Mouse (Mus musculus) forebrain, embryonic 13.5 days (tissue): ENCODE data around the gene Tor1aip2. TPM values are rescaled to one million over a fixed set of nuclear protein-coding genes. Genes with fewer than 3 reads are reported as not detected.

Experiments
- ATAC-seq: fragments of 200-750 bp; cut with Nextera tagmentation; 2 replicates; pipeline ENCODE4 v1.8.0; 2017
- H3K27ac ChIP-seq: fragments of 300-500 bp; sonication (generic); 2 replicates; pipeline ENCODE4 v1.5.1; 2015; ENCODE audit warnings: inconsistent platforms, mild to moderate bottlenecking, moderate library complexity
- H3K27me3 ChIP-seq: fragments of 300-500 bp; sonication (generic); 2 replicates; pipeline ENCODE4 v1.6.1; 2015; ENCODE audit warnings: mild to moderate bottlenecking, inconsistent platforms
- H3K36me3 ChIP-seq: fragments of 300-500 bp; sonication (generic); 2 replicates; pipeline ENCODE4 v1.6.1; 2015; ENCODE audit warnings: mild to moderate bottlenecking, inconsistent platforms; ENCODE audit not compliant: poor library complexity, severe bottlenecking
- H3K4me1 ChIP-seq: fragments of 300-500 bp; sonication (generic); 2 replicates; pipeline ENCODE4 v1.6.1; 2015; ENCODE audit warnings: inconsistent platforms
- H3K4me2 ChIP-seq: fragments of 300-500 bp; sonication (generic); 2 replicates; pipeline ENCODE4 v1.6.1; 2015; ENCODE audit warnings: inconsistent platforms, mild to moderate bottlenecking, moderate library complexity
- H3K4me3 ChIP-seq: fragments of 300-500 bp; sonication (generic); 2 replicates; pipeline ENCODE4 v1.5.1; 2015; ENCODE audit warnings: mild to moderate bottlenecking, inconsistent platforms
- H3K9ac ChIP-seq: fragments of 300-500 bp; sonication (generic); 2 replicates; pipeline ENCODE4 v1.6.1; 2015; ENCODE audit warnings: mild to moderate bottlenecking, inconsistent platforms
- H3K9me3 ChIP-seq: fragments of 300-500 bp; sonication (generic); replicated peaks from 2 replicates; pipeline ENCODE4 v1.6.1; 2016; ENCODE audit warnings: inconsistent platforms
- WGBS: fragments of 180-500 bp; shearing (Covaris S2); methylation state at CpG from one replicate; pipeline ENCODE4 v1.1.7; 2015; 5-methylcytosine and 5-hydroxymethylcytosine counted together
- polyA plus RNA-seq: library from polyadenylated mRNA; unstranded; fragments of >200 nt; fragmentation: Nextera tagmentation; extraction: Ambion mirVana; gene quantifications from 2 replicates; pipeline ENCODE4 v1.2.1, GENCODE M21; 2015

Gene Tor1aip2
- 79.6 and 83.9 TPM in 2 replicates for polyA plus RNA-seq

- peaks cover 21% of the 10 kb centered on the region for H3K4me1 ChIP-seq
- H3K27me3 ChIP-seq: no peaks in the 10 kb centered on the region
- peak within 1 kb of the TSS; percentile 92 for H3K9ac ChIP-seq
- peak within 1 kb of the TSS; percentile 74 for H3K4me2 ChIP-seq
- peaks cover 31% of the 10 kb centered on the region for H3K36me3 ChIP-seq
- H3K27ac ChIP-seq: peak within 1 kb of the TSS; percentile 99
- ATAC-seq: peak; percentile 80
- H3K9me3 ChIP-seq: no peaks in the 10 kb centered on the region
- under 1% methylated on average over 59 of the region's 59 CpGs for WGBS
- H3K4me3 ChIP-seq: peak within 1 kb of the TSS; percentile 72
These were observed at the start of gene Tor1aip2 for GRCm38 (mm10) chr1:156035269-156035929. Gene Tor1aip2 (plus strand): TSS chr1:156035403.

GRCm38 (mm10) chr1:155987625-155988024, 47.6 kb upstream of the Tor1aip2 start:
- no peak overlapping the region for H3K4me2 ChIP-seq
- H3K27ac ChIP-seq: no peak overlapping the region
- 80% methylated on average over 2 of the region's 2 CpGs for WGBS
- no peaks in the 10 kb centered on the region for H3K27me3 ChIP-seq
- no peaks in the 10 kb centered on the region for H3K9me3 ChIP-seq
- H3K4me3 ChIP-seq: no peak overlapping the region
- H3K36me3 ChIP-seq: no peaks in the 10 kb centered on the region
- no peak for ATAC-seq
- no peak overlapping the region for H3K9ac ChIP-seq
- 0 out of 2 replicates have a peak, but pooled peaks cover 4% of the 10 kb centered on the region for H3K4me1 ChIP-seq

- ATAC-seq: no peak
- 0% methylated on average over 2 of the region's 2 CpGs for WGBS
- H3K4me3 ChIP-seq: no peak overlapping the region
- no peaks in the 10 kb centered on the region for H3K9me3 ChIP-seq
- H3K36me3 ChIP-seq: no peaks in the 10 kb centered on the region
- H3K27ac ChIP-seq: no peak overlapping the region
- 0 out of 2 replicates have a peak, but pooled peaks cover 4% of the 10 kb centered on the region for H3K4me1 ChIP-seq
- no peaks in the 10 kb centered on the region for H3K27me3 ChIP-seq
- no peak overlapping the region for H3K4me2 ChIP-seq
- H3K9ac ChIP-seq: no peak overlapping the region
These were observed 45.8 kb upstream of the Tor1aip2 start for GRCm38 (mm10) chr1:155989387-155989786.

GRCm38 (mm10) chr1:155990391-155990790, 44.8 kb upstream of the Tor1aip2 start:
- Histone ChIP-seq H3K4me1 (0 out of 2 replicates have a peak, but pooled peaks cover 4% of the 10 kb centered on the region), H3K9ac (no peak overlapping the region), H3K27me3 (no peaks in the 10 kb centered on the region), H3K9me3 (no peaks in the 10 kb centered on the region), H3K36me3 (no peaks in the 10 kb centered on the region), H3K4me3 (no peak overlapping the region), H3K27ac (no peak overlapping the region), H3K4me2 (no peak overlapping the region)
- no peak for ATAC-seq
- WGBS: 68% methylated on average over 11 of the region's 11 CpGs

GRCm38 (mm10) chr1:155994524-155994923, 40.7 kb upstream of the Tor1aip2 start:
- H3K9me3 ChIP-seq: no peaks in the 10 kb centered on the region
- whole genome bisulfite sequencing: 90% methylated on average over 2 of the region's 2 CpGs
- no peak overlapping the region for H3K4me2 ChIP-seq
- no peak overlapping the region for H3K4me3 ChIP-seq
- H3K4me1 ChIP-seq: no peaks in the 10 kb centered on the region
- no peaks in the 10 kb centered on the region for H3K27me3 ChIP-seq
- no peak overlapping the region for H3K27ac ChIP-seq
- H3K9ac ChIP-seq: no peak overlapping the region
- H3K36me3 ChIP-seq: no peaks in the 10 kb centered on the region
- no peak for ATAC-seq

- no peak overlapping the region for H3K4me2 ChIP-seq
These were observed 39.6 kb upstream of the Tor1aip2 start for GRCm38 (mm10) chr1:155995612-155996011.

GRCm38 (mm10) chr1:156002366-156002765, 32.8 kb upstream of the Tor1aip2 start:
- Histone ChIP-seq H3K36me3 (peaks cover 32% of the 10 kb centered on the region), H3K9me3 (no peaks in the 10 kb centered on the region), H3K4me2 (no peak overlapping the region), H3K4me3 (no peak overlapping the region), H3K4me1 (no peaks in the 10 kb centered on the region), H3K27me3 (no peaks in the 10 kb centered on the region), H3K27ac (no peak overlapping the region), H3K9ac (no peak overlapping the region)
- no peak for ATAC-seq
- 91% methylated on average over 8 of the region's 8 CpGs for WGBS

More at GRCm38 (mm10) chr1:155995612-155996011, 39.6 kb upstream of the Tor1aip2 start:
- Histone ChIP-seq H3K9ac (no peak overlapping the region), H3K4me3 (no peak overlapping the region), H3K36me3 (no peaks in the 10 kb centered on the region), H3K27me3 (no peaks in the 10 kb centered on the region), H3K27ac (no peak overlapping the region), H3K9me3 (no peaks in the 10 kb centered on the region), H3K4me1 (no peaks in the 10 kb centered on the region)
- ATAC-seq: no peak
- WGBS: 88% methylated on average over 2 of the region's 2 CpGs

- Histone ChIP-seq H3K9me3 (no peaks in the 10 kb centered on the region), H3K4me1 (no peaks in the 10 kb centered on the region), H3K9ac (no peak overlapping the region), H3K27me3 (no peaks in the 10 kb centered on the region), H3K4me3 (no peak overlapping the region), H3K4me2 (no peak overlapping the region), H3K36me3 (peaks cover 39% of the 10 kb centered on the region), H3K27ac (no peak overlapping the region)
- ATAC-seq: no peak
- 80% methylated on average over 7 of the region's 7 CpGs for WGBS
These were observed 31.8 kb upstream of the Tor1aip2 start for GRCm38 (mm10) chr1:156003201-156003935.

GRCm38 (mm10) chr1:156005906-156006305, 29.3 kb upstream of the Tor1aip2 start:
- H3K27ac ChIP-seq: no peak overlapping the region
- H3K4me1 ChIP-seq: no peaks in the 10 kb centered on the region
- peaks cover 60% of the 10 kb centered on the region for H3K36me3 ChIP-seq
- WGBS: 94% methylated on average over 11 of the region's 11 CpGs
- H3K27me3 ChIP-seq: no peaks in the 10 kb centered on the region
- H3K9ac ChIP-seq: no peak overlapping the region
- H3K9me3 ChIP-seq: no peaks in the 10 kb centered on the region
- no peak overlapping the region for H3K4me3 ChIP-seq
- H3K4me2 ChIP-seq: no peak overlapping the region
- no peak for ATAC-seq

GRCm38 (mm10) chr1:156009003-156009402, 26.2 kb upstream of the Tor1aip2 start:
- Histone ChIP-seq H3K36me3 (peaks cover 75% of the 10 kb centered on the region), H3K4me1 (no peaks in the 10 kb centered on the region), H3K27me3 (no peaks in the 10 kb centered on the region), H3K27ac (no peak overlapping the region), H3K9me3 (no peaks in the 10 kb centered on the region), H3K4me3 (no peak overlapping the region), H3K9ac (no peak overlapping the region), H3K4me2 (no peak overlapping the region)
- ATAC-seq: no peak
- WGBS: 100% methylated on average over 1 of the region's 1 CpGs

- Histone ChIP-seq H3K4me1 (no peaks in the 10 kb centered on the region), H3K9ac (no peak overlapping the region), H3K27ac (no peak overlapping the region), H3K36me3 (peaks cover 62% of the 10 kb centered on the region), H3K4me2 (no peak overlapping the region), H3K9me3 (no peaks in the 10 kb centered on the region), H3K4me3 (no peak overlapping the region), H3K27me3 (no peaks in the 10 kb centered on the region)
- WGBS: 90% methylated on average over 1 of the region's 1 CpGs
- no peak for ATAC-seq
These were observed 15.4 kb upstream of the Tor1aip2 start for GRCm38 (mm10) chr1:156019800-156020199.

GRCm38 (mm10) chr1:156020402-156020801, 14.8 kb upstream of the Tor1aip2 start:
- no peak for ATAC-seq
- peaks cover 61% of the 10 kb centered on the region for H3K36me3 ChIP-seq
- 86% methylated on average over 1 of the region's 1 CpGs for WGBS

More at GRCm38 (mm10) chr1:156020402-156020801, 14.8 kb upstream of the Tor1aip2 start:
- H3K27ac ChIP-seq: no peak overlapping the region
- no peaks in the 10 kb centered on the region for H3K27me3 ChIP-seq
- no peak overlapping the region for H3K4me2 ChIP-seq
- H3K9ac ChIP-seq: no peak overlapping the region
- no peaks in the 10 kb centered on the region for H3K9me3 ChIP-seq
- no peak overlapping the region for H3K4me3 ChIP-seq
- no peaks in the 10 kb centered on the region for H3K4me1 ChIP-seq
